Mouse (Mus musculus): ENCODE measurements around the gene Pde4d. TPM values are rescaled to one million over a fixed set of nuclear protein-coding genes. Genes with fewer than 3 reads are reported as not detected.

The Pde4d gene
- polyA plus RNA-seq, 1 experiment from 2014 or later, result 8.7 TPM

GRCm38 (mm10) chr13:109632387-109633036 is 1182.8 kb downstream of the Pde4d start:
- Histone ChIP-seq H3K4me1 (ENCODE audit: control insufficient read depth, insufficient read depth, low read length) (peaks cover 19% of the 10 kb centered on the region), H3K27me3 (ENCODE audit: control insufficient read depth, insufficient read depth, low read length) (no peaks in the 10 kb centered on the region), H3K4me2 (0 out of 2 replicates have a peak overlapping the region, but pooled peaks have one; percentile 17), H3K4me3 (ENCODE audit: low read depth, low read length) (no peak overlapping the region), H3K36me3 (ENCODE audit: control insufficient read depth, insufficient read depth, low read length) (no peaks in the 10 kb centered on the region), H3K9me3 (ENCODE audit: control insufficient read depth, low read length) (no peaks in the 10 kb centered on the region), H3K27ac (ENCODE audit: low read depth, low read length) (0 out of 2 replicates have a peak overlapping the region, but pooled peaks have one; percentile 20), H3K9ac (ENCODE audit: low read length) (no peak overlapping the region)
- ATAC-seq (ENCODE audit: low FRiP score), result peak; percentile 37; the same call in 1 of the 2 replicates
- 4% methylated on average over 7 of the region's 7 CpGs for WGBS
- DNase-seq (ENCODE audit: low spot score, missing footprints), result peak; percentile 86

- Histone ChIP-seq H3K4me2 (no peak overlapping the region), H3K4me3 (ENCODE audit: low read depth, low read length) (no peak overlapping the region), H3K27ac (ENCODE audit: low read depth, low read length) (no peak overlapping the region), H3K9ac (ENCODE audit: low read length) (no peak overlapping the region), H3K9me3 (ENCODE audit: control insufficient read depth, low read length) (no peaks in the 10 kb centered on the region), H3K36me3 (ENCODE audit: control insufficient read depth, insufficient read depth, low read length) (no peaks in the 10 kb centered on the region), H3K4me1 (ENCODE audit: control insufficient read depth, insufficient read depth, low read length) (peaks cover 19% of the 10 kb centered on the region), H3K27me3 (ENCODE audit: control insufficient read depth, insufficient read depth, low read length) (no peaks in the 10 kb centered on the region)
- peak; percentile 60 for ATAC-seq (ENCODE audit: low FRiP score)
- DNase-seq (ENCODE audit: low spot score, missing footprints), result peak; percentile 87
- 3% methylated on average over 3 of the region's 3 CpGs for WGBS
Observed at GRCm38 (mm10) chr13:109633037-109633418, 1183.3 kb downstream of the Pde4d start.

- Histone ChIP-seq H3K9ac (ENCODE audit: low read length) (no peak overlapping the region), H3K27ac (ENCODE audit: low read depth, low read length) (no peak overlapping the region), H3K9me3 (ENCODE audit: control insufficient read depth, low read length) (no peaks in the 10 kb centered on the region), H3K4me2 (no peak overlapping the region), H3K4me1 (ENCODE audit: control insufficient read depth, insufficient read depth, low read length) (peaks cover 19% of the 10 kb centered on the region), H3K36me3 (ENCODE audit: control insufficient read depth, insufficient read depth, low read length) (no peaks in the 10 kb centered on the region), H3K27me3 (ENCODE audit: control insufficient read depth, insufficient read depth, low read length) (no peaks in the 10 kb centered on the region), H3K4me3 (ENCODE audit: low read depth, low read length) (no peak overlapping the region)
- 66% methylated on average over 10 of the region's 10 CpGs for WGBS
- no peak for DNase-seq (ENCODE audit: low spot score, missing footprints)
- ATAC-seq (ENCODE audit: low FRiP score), result no peak
Observed at GRCm38 (mm10) chr13:109635901-109636520, 1186.3 kb downstream of the Pde4d start.

GRCm38 (mm10) chr13:109638273-109638672 is 1188.5 kb downstream of the Pde4d start:
- H3K4me3 ChIP-seq (ENCODE audit: low read depth, low read length), result no peak overlapping the region
- no peak for ATAC-seq (ENCODE audit: low FRiP score)
- H3K9ac ChIP-seq (ENCODE audit: low read length), result no peak overlapping the region
- no peak overlapping the region for H3K27ac ChIP-seq (ENCODE audit: low read depth, low read length)
- no peak for DNase-seq (ENCODE audit: low spot score, missing footprints)
- no peaks in the 10 kb centered on the region for H3K9me3 ChIP-seq (ENCODE audit: control insufficient read depth, low read length)
- H3K36me3 ChIP-seq (ENCODE audit: control insufficient read depth, insufficient read depth, low read length), result no peaks in the 10 kb centered on the region
- no peaks in the 10 kb centered on the region for H3K27me3 ChIP-seq (ENCODE audit: control insufficient read depth, insufficient read depth, low read length)
- H3K4me1 ChIP-seq (ENCODE audit: control insufficient read depth, insufficient read depth, low read length), result peaks cover 2% of the 10 kb centered on the region
- H3K4me2 ChIP-seq, result no peak overlapping the region

GRCm38 (mm10) chr13:109639286-109639685 is 1189.5 kb downstream of the Pde4d start:
- H3K27ac ChIP-seq (ENCODE audit: low read depth, low read length), result no peak overlapping the region
- H3K36me3 ChIP-seq (ENCODE audit: control insufficient read depth, insufficient read depth, low read length), result no peaks in the 10 kb centered on the region

GRCm38 (mm10) chr13:109641562-109641961 is 1191.8 kb downstream of the Pde4d start:
- H3K36me3 ChIP-seq (ENCODE audit: control insufficient read depth, insufficient read depth, low read length), result no peaks in the 10 kb centered on the region
- WGBS, result 82% methylated on average over 6 of the region's 6 CpGs
- H3K27me3 ChIP-seq (ENCODE audit: control insufficient read depth, insufficient read depth, low read length), result no peaks in the 10 kb centered on the region
- no peak overlapping the region for H3K27ac ChIP-seq (ENCODE audit: low read depth, low read length)
- H3K4me2 ChIP-seq, result no peak overlapping the region
- ATAC-seq (ENCODE audit: low FRiP score), result no peak
- no peak for DNase-seq (ENCODE audit: low spot score, missing footprints)
- no peak overlapping the region for H3K9ac ChIP-seq (ENCODE audit: low read length)
- H3K9me3 ChIP-seq (ENCODE audit: control insufficient read depth, low read length), result no peaks in the 10 kb centered on the region
- H3K4me3 ChIP-seq (ENCODE audit: low read depth, low read length), result no peak overlapping the region
- peaks cover 5% of the 10 kb centered on the region for H3K4me1 ChIP-seq (ENCODE audit: control insufficient read depth, insufficient read depth, low read length)

More at GRCm38 (mm10) chr13:109639286-109639685, 1189.5 kb downstream of the Pde4d start:
- H3K9ac ChIP-seq (ENCODE audit: low read length), result no peak overlapping the region
- H3K4me2 ChIP-seq, result no peak overlapping the region
- no peak for DNase-seq (ENCODE audit: low spot score, missing footprints)
- no peak overlapping the region for H3K4me3 ChIP-seq (ENCODE audit: low read depth, low read length)
- no peaks in the 10 kb centered on the region for H3K4me1 ChIP-seq (ENCODE audit: control insufficient read depth, insufficient read depth, low read length)
- no peaks in the 10 kb centered on the region for H3K27me3 ChIP-seq (ENCODE audit: control insufficient read depth, insufficient read depth, low read length)
- no peak for ATAC-seq (ENCODE audit: low FRiP score)
- H3K9me3 ChIP-seq (ENCODE audit: control insufficient read depth, low read length), result no peaks in the 10 kb centered on the region
- WGBS, result 85% methylated on average over 6 of the region's 6 CpGs

GRCm38 (mm10) chr13:109643419-109643818 is 1193.7 kb downstream of the Pde4d start:
- Histone ChIP-seq H3K4me1 (ENCODE audit: control insufficient read depth, insufficient read depth, low read length) (peaks cover 5% of the 10 kb centered on the region), H3K9me3 (ENCODE audit: control insufficient read depth, low read length) (no peaks in the 10 kb centered on the region), H3K27me3 (ENCODE audit: control insufficient read depth, insufficient read depth, low read length) (no peaks in the 10 kb centered on the region), H3K27ac (ENCODE audit: low read depth, low read length) (no peak overlapping the region), H3K9ac (ENCODE audit: low read length) (no peak overlapping the region), H3K36me3 (ENCODE audit: control insufficient read depth, insufficient read depth, low read length) (no peaks in the 10 kb centered on the region), H3K4me3 (ENCODE audit: low read depth, low read length) (no peak overlapping the region), H3K4me2 (no peak overlapping the region)
- ATAC-seq (ENCODE audit: low FRiP score) (no peak), DNase-seq (ENCODE audit: low spot score, missing footprints) (no peak)
- 73% methylated on average over 3 of the region's 3 CpGs for WGBS

- Histone ChIP-seq H3K36me3 (ENCODE audit: control insufficient read depth, insufficient read depth, low read length) (no peaks in the 10 kb centered on the region), H3K27me3 (ENCODE audit: control insufficient read depth, insufficient read depth, low read length) (no peaks in the 10 kb centered on the region), H3K4me3 (ENCODE audit: low read depth, low read length) (no peak overlapping the region), H3K4me2 (no peak overlapping the region), H3K9me3 (ENCODE audit: control insufficient read depth, low read length) (no peaks in the 10 kb centered on the region), H3K27ac (ENCODE audit: low read depth, low read length) (no peak overlapping the region), H3K9ac (ENCODE audit: low read length) (no peak overlapping the region), H3K4me1 (ENCODE audit: control insufficient read depth, insufficient read depth, low read length) (peaks cover 5% of the 10 kb centered on the region)
- ATAC-seq (ENCODE audit: low FRiP score), result no peak
- no peak for DNase-seq (ENCODE audit: low spot score, missing footprints)
- WGBS, result 92% methylated on average over 2 of the region's 2 CpGs
Observed at GRCm38 (mm10) chr13:109644086-109644485, 1194.3 kb downstream of the Pde4d start.

GRCm38 (mm10) chr13:109645284-109645909 is 1195.6 kb downstream of the Pde4d start:
- 54% methylated on average over 10 of the region's 10 CpGs for WGBS
- no peaks in the 10 kb centered on the region for H3K27me3 ChIP-seq (ENCODE audit: control insufficient read depth, insufficient read depth, low read length)
- H3K4me3 ChIP-seq (ENCODE audit: low read depth, low read length), result no peak overlapping the region
- H3K9me3 ChIP-seq (ENCODE audit: control insufficient read depth, low read length), result no peaks in the 10 kb centered on the region
- H3K9ac ChIP-seq (ENCODE audit: low read length), result no peak overlapping the region
- H3K4me1 ChIP-seq (ENCODE audit: control insufficient read depth, insufficient read depth, low read length), result peaks cover 5% of the 10 kb centered on the region
- no peaks in the 10 kb centered on the region for H3K36me3 ChIP-seq (ENCODE audit: control insufficient read depth, insufficient read depth, low read length)
- no peak for DNase-seq (ENCODE audit: low spot score, missing footprints)
- H3K27ac ChIP-seq (ENCODE audit: low read depth, low read length), result no peak overlapping the region
- peak; percentile 61; the same call in 1 of the 2 replicates for ATAC-seq (ENCODE audit: low FRiP score)
- no peak overlapping the region for H3K4me2 ChIP-seq

Measured in midbrain, embryonic 11.5 days (tissue).